Mouse (Mus musculus): ENCODE data around the gene Itga6.

- TF ChIP-seq CTCF (IDR thresholded peaks at IDR 0.05; ENCODE audit: low read depth) (no peak), EP300 (IDR thresholded peaks at IDR 0.05; ENCODE audit: low read depth) (no peak)
These were observed 121.1 kb downstream of the Itga6 start for GRCm38 (mm10) chr2:71866565-71866964.

Data from heart, postnatal 0 days (tissue).